7 mouse cellular contexts compared by ENCODE assay signal in the genomic region with DNA sequence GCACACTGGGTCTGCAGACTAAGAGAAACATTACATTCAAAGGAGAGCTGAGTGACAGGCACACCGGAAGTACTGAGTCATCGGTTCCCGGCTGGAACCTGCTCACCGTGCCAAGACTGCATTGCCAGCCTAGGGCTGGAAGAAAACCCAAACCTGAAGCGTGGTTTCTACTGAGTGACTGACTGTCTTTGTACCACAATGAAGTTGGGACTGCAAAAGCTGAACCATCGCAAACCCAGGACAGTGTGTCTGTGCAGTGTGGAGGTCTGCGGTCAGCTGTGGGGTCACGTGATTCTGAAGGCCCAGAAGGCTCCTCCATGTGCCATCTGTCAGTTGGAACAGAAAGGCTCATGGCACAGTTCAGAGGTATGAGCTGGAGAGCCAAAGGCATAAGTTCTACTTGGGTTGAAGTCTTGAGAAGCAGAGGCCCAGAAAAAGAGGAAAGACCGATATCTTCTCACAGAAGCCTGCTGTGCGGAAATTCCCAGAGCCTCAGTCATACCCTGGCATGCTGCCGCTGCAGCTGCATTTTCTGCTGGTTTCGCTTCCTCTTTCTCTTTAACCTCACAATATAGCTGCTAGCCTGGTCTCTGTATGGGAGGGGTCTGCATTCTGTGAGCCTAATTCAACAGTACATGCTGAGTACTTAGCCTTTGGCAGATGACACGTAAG. TPM values are rescaled to one million over a fixed set of nuclear protein-coding genes. Genes with fewer than 3 reads are reported as not detected.
A peak's percentile ranks its signal among the peaks of the same experiment; 100 is the strongest.
DNase-seq lines count a peak whose midpoint lies in the region; ATAC-seq lines count a peak whose summit lies in the region.

No protein-coding gene starts in this region.

- 62% methylated on average over 13 of the region's 13 CpGs for WGBS in heart, embryonic 15.5 days

- H3K4me2 ChIP-seq in heart, embryonic 15.5 days: peak overlapping the region; percentile 0; the same call in 1 of the 2 replicates

- H3K4me1 ChIP-seq in heart, embryonic 15.5 days (replicated peaks): peaks cover 3% of the 10 kb centered on the region; the same call in 1 of the 2 replicates

- peak; percentile 88 for ATAC-seq in CD4-positive, CD25-positive, alpha-beta regulatory T cell, adult 4 months
- ATAC-seq in heart, embryonic 15.5 days (replicated peaks; ENCODE audit: insufficient number of reproducible peaks, insufficient read depth, low FRiP score, low read depth): peak; percentile 47; the same call in 1 of the 2 replicates
- peak; percentile 95 for ATAC-seq in neutrophil, adult 5-6 weeks (ENCODE audit: extremely low read depth, insufficient number of reproducible peaks, low FRiP score, poor library complexity, severe bottlenecking)

- peak overlapping the region; percentile 45 for H3K27ac ChIP-seq in heart, embryonic 15.5 days

- intact Hi-C loops in left cerebral cortex, postnatal 4 days (cut with DNase I): no loop called here

- H3K4me3 ChIP-seq in heart, embryonic 15.5 days: no peak overlapping the region

- no peaks in the 10 kb centered on the region for H3K36me3 ChIP-seq in heart, embryonic 15.5 days

- no peak overlapping the region for H3K9ac ChIP-seq in heart, embryonic 15.5 days

- peak; percentile 79 for DNase-seq in 3T3-L1 (ENCODE audit: low read depth, low spot score)
- peak; percentile 64 for DNase-seq in cerebellum, adult 8-10 months
- DNase-seq in left cerebral cortex, postnatal 4 days: peak; percentile 63
- DNase-seq in urinary bladder, postnatal 36 days (ENCODE audit: low spot score in 2 of 2): peak; percentile 28 to 43

- H3K9me3 ChIP-seq in heart, embryonic 15.5 days (replicated peaks): no peaks in the 10 kb centered on the region

- H3K27me3 ChIP-seq in heart, embryonic 15.5 days: no peaks in the 10 kb centered on the region

RNA-seq across cellular contexts. Expression of a gene that starts 45.1 kb away (rescaled TPM):
- polyA plus RNA-seq in CD4-positive, CD25-positive, alpha-beta regulatory T cell, adult 4 months (2017; shearing (Covaris generic)): 10 to 100 TPM; 11.7 to 12.1 TPM
- 3.8 and 4.7 TPM in 2 replicates for polyA plus RNA-seq in heart, embryonic 15.5 days (2015; fragmentation: Nextera tagmentation; extraction: Ambion mirVana)
- 10 to 100 TPM; 27.0 to 29.0 TPM for total RNA-seq in left cerebral cortex, postnatal 4 days (2021)
- 47.6 and 53.8 TPM in 2 replicates for total RNA-seq in neutrophil, adult 5-6 weeks (2017)
